Mouse (Mus musculus) cerebellum, adult 2 months (tissue): ENCODE data around the gene Top2a. TPM values are rescaled to one million over a fixed set of nuclear protein-coding genes. Genes with fewer than 3 reads are reported as not detected.

ENCODE experiments used
- DNase-seq, 2 experiments: peaks; one replicate each; pipeline ENCODE4 v3.0.0; 2021
- H3K27ac ChIP-seq: fragments of 200-500 bp; 2 replicates; pipeline ENCODE4 v1.5.1; 2012; ENCODE audit warnings: low read length, control low read depth, inconsistent platforms; ENCODE audit not compliant: insufficient read depth
- H3K27me3 ChIP-seq: fragments of 200-500 bp; 2 replicates; pipeline ENCODE4 v1.6.1; 2012; ENCODE audit warnings: inconsistent platforms, mild to moderate bottlenecking, low read length, moderate library complexity; ENCODE audit not compliant: control insufficient read depth, insufficient read depth
- H3K4me1 ChIP-seq: fragments of 200-500 bp; 2 replicates; pipeline ENCODE4 v1.6.1; 2011; ENCODE audit warnings: low read length; ENCODE audit not compliant: control insufficient read depth, insufficient read depth
- H3K4me3 ChIP-seq: fragments of 200-500 bp; replicated peaks from 2 replicates; pipeline ENCODE3; 2011; ENCODE audit warnings: mild to moderate bottlenecking, low read depth, low read length, control low read depth; ENCODE audit not compliant: insufficient read depth
- CTCF ChIP-seq: fragments of 200-500 bp; IDR thresholded peaks from 2 replicates; pipeline ENCODE4 v1.5.1; 2011; ENCODE audit warnings: low read depth, mild to moderate bottlenecking, control low read depth, low read length, moderate library complexity, borderline replicate concordance; ENCODE audit not compliant: insufficient read depth
- POLR2A ChIP-seq: fragments of 200-500 bp; IDR thresholded peaks from 2 replicates; pipeline ENCODE4 v1.6.1; 2011; ENCODE audit warnings: low read length, control low read depth, borderline replicate concordance; ENCODE audit not compliant: insufficient read depth
- WGBS: fragments of 180-500 bp; shearing (Covaris S2); methylation state at CpG from one replicate; pipeline ENCODE4 v1.1.7; 2018; 5-methylcytosine and 5-hydroxymethylcytosine counted together
- polyA plus RNA-seq: library from polyadenylated mRNA; depleted of rRNA; stranded (reverse); fragments of >200 nt; gene quantifications from 2 replicates; pipeline ENCODE4 v1.2.3, GENCODE M21; 2012

The Top2a gene
- polyA plus RNA-seq, 1 experiment: 0.25 TPM

GRCm38 (mm10) chr11:99035350-99035749 lies 11.4 kb upstream of the Top2a start:
- 66% methylated on average over 4 of the region's 4 CpGs for WGBS
- no peak for DNase-seq
- Histone ChIP-seq H3K4me1 (no peaks in the 10 kb centered on the region; the same call in 1 of the 2 replicates), H3K27me3 (no peaks in the 10 kb centered on the region), H3K4me3 (no peak overlapping the region), H3K27ac (no peak overlapping the region)
- TF ChIP-seq CTCF: peak; percentile 18; the same call in 1 of the 2 replicates
- TF ChIP-seq POLR2A: no peak

GRCm38 (mm10) chr11:99026899-99027440 lies 3.0 kb upstream of the Top2a start:
- no peak overlapping the region for H3K27ac ChIP-seq
- WGBS: 84% methylated on average over 12 of the region's 12 CpGs

DNA sequence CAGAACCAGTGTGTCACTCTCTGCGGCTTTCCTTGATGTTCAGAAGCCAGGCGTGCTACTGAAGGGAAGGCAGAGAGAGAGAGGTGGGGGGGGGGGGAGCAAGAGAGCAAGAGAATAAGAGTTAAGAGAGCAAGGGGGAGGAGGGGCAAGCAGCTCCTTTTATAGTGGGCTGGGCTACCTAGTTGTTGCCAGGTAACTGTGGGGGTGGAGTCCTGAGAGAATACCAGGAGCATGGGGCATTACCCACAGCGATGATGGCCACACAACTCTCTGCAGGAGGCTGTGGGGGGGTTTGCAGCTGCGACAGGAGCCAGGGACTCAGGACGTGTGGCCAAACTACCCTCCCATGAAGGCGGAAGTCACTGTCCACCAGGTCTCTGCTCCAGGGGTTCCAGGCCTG lies 1.9 kb upstream of the Top2a start:
- TF ChIP-seq POLR2A: no peak
- TF ChIP-seq CTCF: no peak
- Histone ChIP-seq H3K27me3 (no peaks in the 10 kb centered on the region), H3K4me1 (no peaks in the 10 kb centered on the region; the same call in 1 of the 2 replicates), H3K27ac (no peak overlapping the region), H3K4me3 (no peak overlapping the region)
- no peak for DNase-seq
- 82% methylated on average over 6 of the region's 6 CpGs for WGBS

More at GRCm38 (mm10) chr11:99026899-99027440, 3.0 kb upstream of the Top2a start:
- DNase-seq: no peak
- no peak for TF ChIP-seq POLR2A
- no peak for TF ChIP-seq CTCF
- H3K27me3 ChIP-seq: no peaks in the 10 kb centered on the region
- H3K4me3 ChIP-seq: no peak overlapping the region
- H3K4me1 ChIP-seq: no peaks in the 10 kb centered on the region; the same call in 1 of the 2 replicates

- no peak for DNase-seq
- no peaks in the 10 kb centered on the region for H3K4me1 ChIP-seq
- no peak overlapping the region for H3K27ac ChIP-seq
- H3K4me3 ChIP-seq: peak overlapping the region; percentile 77
- TF ChIP-seq POLR2A (no peak), CTCF (no peak)
- H3K27me3 ChIP-seq: no peaks in the 10 kb centered on the region
- WGBS: 24% methylated on average over 18 of the region's 18 CpGs
Observed at GRCm38 (mm10) chr11:99024468-99025134, 612 bp upstream of the Top2a start.

DNA sequence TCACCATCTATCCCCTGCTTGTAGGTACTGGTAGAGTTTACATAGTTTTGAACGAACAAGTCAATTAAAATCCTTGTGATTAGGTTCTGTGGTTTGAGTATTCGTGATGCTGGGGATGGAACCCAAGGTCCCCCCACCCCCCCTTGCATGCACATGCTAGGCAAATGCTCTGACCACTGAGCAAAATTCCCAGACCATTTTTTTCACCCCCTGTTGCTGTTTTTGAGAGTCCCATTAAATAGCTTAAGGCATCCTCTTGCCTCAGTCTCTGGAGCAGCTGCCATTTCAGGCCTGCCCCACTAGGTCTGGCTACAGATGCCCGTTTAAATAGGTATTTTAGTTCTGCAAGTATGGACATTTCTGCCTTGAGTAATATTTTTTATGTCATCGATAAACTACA lies 895 bp downstream of the Top2a start:
- no peak for TF ChIP-seq CTCF
- no peak for TF ChIP-seq POLR2A
- DNase-seq: no peak
- H3K4me3 ChIP-seq: no peak overlapping the region
- H3K4me1 ChIP-seq: no peaks in the 10 kb centered on the region
- no peak overlapping the region for H3K27ac ChIP-seq
- no peaks in the 10 kb centered on the region for H3K27me3 ChIP-seq
- WGBS: 14% methylated on average over 4 of the region's 4 CpGs

- H3K4me3 ChIP-seq: no peak overlapping the region
Observed at GRCm38 (mm10) chr11:99022384-99022933, 1.5 kb downstream of the Top2a start.

GRCm38 (mm10) chr11:99019844-99020243 lies 4.1 kb downstream of the Top2a start:
- no peaks in the 10 kb centered on the region for H3K27me3 ChIP-seq
- 92% methylated on average over 6 of the region's 6 CpGs for WGBS
- H3K4me1 ChIP-seq: no peaks in the 10 kb centered on the region
- no peak for DNase-seq
- no peak overlapping the region for H3K27ac ChIP-seq
- no peak overlapping the region for H3K4me3 ChIP-seq
- no peak for TF ChIP-seq POLR2A
- no peak for TF ChIP-seq CTCF

More at GRCm38 (mm10) chr11:99022384-99022933, 1.5 kb downstream of the Top2a start:
- TF ChIP-seq CTCF (no peak), POLR2A (no peak)
- 75% methylated on average over 5 of the region's 5 CpGs for WGBS
- Histone ChIP-seq H3K27me3 (no peaks in the 10 kb centered on the region), H3K4me1 (no peaks in the 10 kb centered on the region), H3K27ac (no peak overlapping the region)
- no peak for DNase-seq

GRCm38 (mm10) chr11:99013856-99014255 lies 10.1 kb downstream of the Top2a start:
- DNase-seq: no peak
- Histone ChIP-seq H3K4me3 (no peak overlapping the region), H3K27me3 (no peaks in the 10 kb centered on the region), H3K4me1 (no peaks in the 10 kb centered on the region), H3K27ac (no peak overlapping the region)
- 95% methylated on average over 1 of the region's 1 CpGs for WGBS
- TF ChIP-seq POLR2A: no peak
- TF ChIP-seq CTCF: no peak
